Mouse (Mus musculus) liver, embryonic 14.5 days (tissue): Measurements from ENCODE around the gene Wnt3. TPM values are rescaled to one million over a fixed set of nuclear protein-coding genes. Genes with fewer than 3 reads are reported as not detected.

Source experiments
- ATAC-seq: fragments of 200-750 bp; cut with Nextera tagmentation; 2 replicates; pipeline ENCODE4 v1.8.0; 2017; ENCODE audit warnings: moderate number of reproducible peaks, mild to moderate bottlenecking, moderate library complexity; ENCODE audit not compliant: insufficient read depth
- DNase-seq, 3 experiments: peaks; one replicate each; pipeline ENCODE4 v3.0.0-alpha.2; 2012 to 2013; ENCODE audit warnings: low read depth in 3 of 3, low spot score in 3 of 3
- H3K27ac ChIP-seq: fragments of 300-500 bp; sonication (generic); 2 replicates; pipeline ENCODE4 v1.5.1; 2014; ENCODE audit warnings: moderate library complexity, mild to moderate bottlenecking, control low read depth, inconsistent platforms
- H3K27me3 ChIP-seq: fragments of 300-500 bp; sonication (generic); 2 replicates; pipeline ENCODE4 v1.6.1; 2014; ENCODE audit warnings: mild to moderate bottlenecking, low read length, moderate library complexity; ENCODE audit not compliant: control insufficient read depth, insufficient read depth
- H3K36me3 ChIP-seq: fragments of 300-500 bp; sonication (generic); replicated peaks from 2 replicates; pipeline ENCODE4 v1.6.1; 2014; ENCODE audit warnings: low read depth; ENCODE audit not compliant: control insufficient read depth, insufficient read depth
- H3K4me1 ChIP-seq, 2 experiments: fragments of 200-500 bp in 1 of 2; fragments of 300-500 bp in 1 of 2; sonication (generic) in 1 of 2; replicated peaks; 2 replicates each; pipeline ENCODE4 v1.6.1; 2012 to 2014; ENCODE audit warnings: antibody characterized with exemption in 1 of 2, inconsistent platforms in 1 of 2, low read length in 1 of 2; ENCODE audit not compliant: control insufficient read depth in 2 of 2, insufficient read depth in 2 of 2
- H3K4me2 ChIP-seq: fragments of 300-500 bp; sonication (generic); 2 replicates; pipeline ENCODE4 v1.6.1; 2014; ENCODE audit warnings: low read depth, mild to moderate bottlenecking, control low read depth, moderate library complexity
- H3K4me3 ChIP-seq, 2 experiments: fragments of 200-500 bp in 1 of 2; fragments of 300-500 bp in 1 of 2; sonication (generic) in 1 of 2; 2 replicates each; pipeline ENCODE4 v1.5.1; 2012 to 2014; ENCODE audit warnings: low read depth in 2 of 2, low read length in 2 of 2, mild to moderate bottlenecking in 2 of 2, control low read depth in 1 of 2, inconsistent platforms in 1 of 2, moderate library complexity in 1 of 2; ENCODE audit not compliant: insufficient read depth in 1 of 2
- H3K9ac ChIP-seq: fragments of 300-500 bp; sonication (generic); replicated peaks from 2 replicates; pipeline ENCODE4 v1.6.1; 2014; ENCODE audit warnings: mild to moderate bottlenecking, control low read depth, moderate library complexity
- H3K9me3 ChIP-seq: fragments of 300-500 bp; sonication (generic); 2 replicates; pipeline ENCODE4 v1.6.1; 2016; ENCODE audit warnings: low read length, mixed read lengths; ENCODE audit not compliant: control insufficient read depth
- CTCF ChIP-seq: IDR thresholded peaks from 2 replicates; pipeline ENCODE4 v1.5.1; 2016; ENCODE audit warnings: antibody characterized with exemption, low read depth, control low read depth
- EP300 ChIP-seq: IDR thresholded peaks from 2 replicates; pipeline ENCODE4 v1.6.1; 2016; ENCODE audit warnings: antibody characterized with exemption, low read depth
- WGBS: fragments of 180-500 bp; shearing (Covaris S2); extraction: QIAGEN DNeasy Blood & Tissue Kit; methylation state at CpG from one replicate; pipeline ENCODE4 v1.1.7; 2014; ENCODE audit not compliant: insufficient replicate concordance; 5-methylcytosine and 5-hydroxymethylcytosine counted together
- polyA plus RNA-seq, 2 experiments: library from polyadenylated mRNA; depleted of rRNA in 1 of 2; stranded (reverse) in 1 of 2; unstranded in 1 of 2; fragments of >200 nt; fragmentation: Nextera tagmentation in 1 of 2; extraction: Ambion mirVana in 1 of 2; gene quantifications; 2 replicates each; pipeline versions ENCODE4 v1.2.1 to v1.2.3; 2012 to 2014

Wnt3 gene
- polyA plus RNA-seq, 2 experiments = 0.01 TPM; not detected in 1

DNA sequence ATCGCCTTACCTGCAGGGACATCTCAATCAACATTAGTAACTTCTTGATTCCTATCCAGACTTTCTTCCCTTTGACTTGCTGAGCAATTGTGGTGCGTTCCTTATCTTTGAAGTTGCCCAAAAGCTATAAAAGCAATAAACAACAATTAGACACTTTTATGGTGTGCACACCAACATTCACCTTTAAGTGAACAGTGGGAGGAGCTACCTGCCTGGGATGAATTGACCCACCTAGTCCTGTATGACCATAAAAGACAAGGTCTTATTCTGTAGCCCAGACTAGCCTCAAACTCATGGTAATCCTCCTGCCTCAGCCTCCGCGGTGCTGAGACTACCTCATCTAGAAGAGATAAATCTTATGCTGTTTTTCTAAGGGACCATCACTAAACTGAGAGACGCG, 53.3 kb downstream of the Wnt3 start:
- TF ChIP-seq EP300 = no peak
- no peak for TF ChIP-seq CTCF
- Histone ChIP-seq H3K4me3 (no peak overlapping the region), H3K9ac (no peak overlapping the region), H3K27ac (no peak overlapping the region), H3K36me3 (no peaks in the 10 kb centered on the region; the same call in 1 of the 2 replicates), H3K4me1 (no peaks in the 10 kb centered on the region), H3K27me3 (no peaks in the 10 kb centered on the region), H3K9me3 (no peaks in the 10 kb centered on the region), H3K4me2 (no peak overlapping the region)
- no peak for DNase-seq
- no peak for ATAC-seq
- WGBS = 88% methylated on average over 6 of the region's 6 CpGs

DNA sequence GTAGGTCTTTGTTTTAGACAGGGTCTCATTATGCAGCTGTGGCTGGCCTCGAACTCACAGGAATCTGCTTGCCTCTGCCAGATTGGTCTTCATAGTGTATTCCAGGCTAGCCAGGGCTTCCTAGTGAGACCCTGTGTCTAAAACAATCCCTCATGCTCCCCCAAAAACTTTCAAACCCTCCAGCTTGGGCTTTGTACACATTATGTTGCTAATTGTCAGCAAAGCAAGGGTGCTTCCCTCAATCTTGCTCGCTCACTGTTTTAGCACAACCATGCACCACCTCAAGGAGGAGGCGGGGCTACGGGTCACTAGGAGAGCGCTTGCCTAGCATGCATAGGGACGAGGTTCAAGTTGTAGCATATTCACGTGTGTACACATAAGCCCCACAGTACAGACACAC, 54.9 kb downstream of the Wnt3 start:
- no peak for ATAC-seq
- H3K27me3 ChIP-seq = no peaks in the 10 kb centered on the region
- 73% methylated on average over 7 of the region's 7 CpGs for WGBS

DNA sequence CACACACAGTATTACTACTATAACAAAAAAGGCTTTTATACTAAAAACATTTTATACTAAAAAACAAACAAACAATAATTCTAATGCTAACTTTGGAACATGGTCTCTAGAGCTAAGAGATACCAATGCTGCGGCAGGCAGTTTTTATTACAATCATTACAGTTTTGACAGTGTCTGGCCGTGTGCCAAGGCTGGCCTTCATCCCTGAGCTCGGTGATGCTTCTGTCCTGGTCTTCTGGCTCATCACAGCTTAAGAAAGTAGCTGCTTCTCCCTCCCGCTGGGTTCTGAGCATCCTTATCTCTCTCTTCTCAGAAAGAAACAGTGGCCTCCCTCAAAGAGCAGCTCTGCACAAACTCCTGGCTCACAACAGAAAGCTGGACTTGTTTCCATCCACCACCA, 56.0 kb downstream of the Wnt3 start:
- Histone ChIP-seq H3K9ac (no peak overlapping the region), H3K9me3 (no peaks in the 10 kb centered on the region), H3K4me1 (no peaks in the 10 kb centered on the region), H3K27ac (no peak overlapping the region), H3K27me3 (no peaks in the 10 kb centered on the region), H3K4me2 (no peak overlapping the region), H3K4me3 (no peak overlapping the region), H3K36me3 (no peaks in the 10 kb centered on the region)
- no peak for TF ChIP-seq CTCF
- no peak for TF ChIP-seq EP300
- no peak for ATAC-seq
- WGBS = 62% methylated on average over 4 of the region's 4 CpGs
- DNase-seq = no peak

More for the DNA sequence above, 54.9 kb downstream of the Wnt3 start:
- H3K4me3 ChIP-seq = no peak overlapping the region
- no peaks in the 10 kb centered on the region for H3K9me3 ChIP-seq
- TF ChIP-seq CTCF (no peak), EP300 (no peak)
- no peak overlapping the region for H3K4me2 ChIP-seq
- no peak overlapping the region for H3K27ac ChIP-seq
- H3K4me1 ChIP-seq = no peaks in the 10 kb centered on the region
- H3K36me3 ChIP-seq = no peaks in the 10 kb centered on the region
- no peak overlapping the region for H3K9ac ChIP-seq
- no peak for DNase-seq

DNA sequence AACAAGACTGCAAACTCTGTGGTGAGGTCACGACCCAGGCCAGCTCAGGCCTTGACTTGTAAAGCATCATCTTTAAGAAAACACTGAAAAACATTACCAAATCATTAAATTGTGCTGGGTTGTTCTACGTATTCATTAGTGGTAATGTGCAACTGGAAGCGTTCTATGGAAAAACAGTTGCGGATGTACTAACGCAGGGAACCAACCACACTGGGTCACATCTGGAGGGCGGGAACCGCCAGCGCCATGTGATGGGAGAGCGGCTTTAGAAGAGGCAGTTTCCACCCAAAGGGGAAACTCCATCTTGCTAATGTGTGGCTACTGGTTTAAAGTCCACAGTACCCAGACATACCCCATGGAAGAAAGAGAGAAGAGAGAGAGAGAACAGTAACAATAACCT, 56.5 kb downstream of the Wnt3 start:
- no peak for TF ChIP-seq CTCF
- no peak for TF ChIP-seq EP300
- Histone ChIP-seq H3K27ac (no peak overlapping the region), H3K27me3 (no peaks in the 10 kb centered on the region), H3K4me1 (no peaks in the 10 kb centered on the region), H3K9ac (no peak overlapping the region), H3K36me3 (no peaks in the 10 kb centered on the region), H3K4me3 (no peak overlapping the region), H3K9me3 (no peaks in the 10 kb centered on the region), H3K4me2 (no peak overlapping the region)
- WGBS = 88% methylated on average over 9 of the region's 9 CpGs
- ATAC-seq (no peak), DNase-seq (no peak)

DNA sequence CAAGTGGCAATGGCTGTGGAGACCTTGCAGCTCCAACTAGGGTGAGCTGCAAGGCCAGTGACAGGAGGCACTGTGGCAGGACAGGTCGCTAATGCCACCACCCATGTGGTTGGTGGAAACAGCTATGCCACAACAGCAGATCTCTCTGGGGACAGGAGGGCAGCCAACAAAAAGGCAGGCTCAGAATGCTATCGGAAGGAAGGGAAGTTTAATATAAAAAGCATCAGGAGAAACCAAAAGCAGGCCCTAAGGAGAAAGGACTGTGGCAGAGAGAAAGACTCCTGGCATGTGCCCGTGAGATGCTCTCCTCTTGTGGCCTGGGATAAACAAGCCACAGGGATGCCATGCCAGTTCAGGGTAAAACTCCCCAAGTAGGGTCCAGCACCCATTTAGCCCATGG, 57.8 kb downstream of the Wnt3 start:
- Histone ChIP-seq H3K36me3 (no peaks in the 10 kb centered on the region), H3K27ac (no peak overlapping the region), H3K4me3 (no peak overlapping the region), H3K4me2 (no peak overlapping the region), H3K27me3 (no peaks in the 10 kb centered on the region), H3K9me3 (no peaks in the 10 kb centered on the region), H3K4me1 (no peaks in the 10 kb centered on the region), H3K9ac (no peak overlapping the region)
- DNase-seq (no peak), ATAC-seq (no peak)
- WGBS = 72% methylated on average over 3 of the region's 3 CpGs
- no peak for TF ChIP-seq EP300
- TF ChIP-seq CTCF = no peak

DNA sequence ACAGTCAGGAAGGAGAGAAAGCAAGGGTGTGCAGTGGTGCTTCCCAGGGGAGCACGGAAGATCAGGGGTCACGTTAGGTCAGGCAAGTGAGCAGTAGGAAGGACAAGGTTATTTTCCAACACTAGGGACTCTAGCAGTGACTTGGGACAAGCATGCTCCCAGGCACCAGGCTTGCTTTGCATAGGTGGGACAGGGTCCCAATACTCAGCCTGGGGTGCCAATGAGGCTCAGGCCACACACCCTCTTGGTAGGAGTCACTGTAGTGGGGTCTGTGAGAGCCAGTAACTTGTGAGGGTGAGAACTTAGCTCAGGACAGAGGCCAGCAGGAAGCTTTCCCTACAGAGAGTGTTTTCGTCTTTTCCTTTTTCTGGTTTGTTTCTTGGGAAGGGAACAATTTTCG, 58.4 kb downstream of the Wnt3 start:
- Histone ChIP-seq H3K9me3 (no peaks in the 10 kb centered on the region), H3K4me1 (no peaks in the 10 kb centered on the region), H3K9ac (no peak overlapping the region), H3K4me3 (no peak overlapping the region), H3K4me2 (no peak overlapping the region), H3K27me3 (no peaks in the 10 kb centered on the region), H3K36me3 (no peaks in the 10 kb centered on the region), H3K27ac (no peak overlapping the region)
- TF ChIP-seq CTCF = no peak
- TF ChIP-seq EP300 = no peak
- no peak for ATAC-seq
- WGBS = 73% methylated on average over 4 of the region's 4 CpGs
- no peak for DNase-seq
